In genomic region chr17:28000389-28000788, GRCm38 (mm10) we compare ENCODE assay signal across 10 mouse cellular contexts.
DNase-seq lines count a peak whose midpoint lies in the region; ATAC-seq and TF ChIP-seq lines count a peak whose summit lies in the region.
"Had no signal": no experiment of that assay in that cellular context is flagged by ENCODE, and none has a peak within 500 bp of the region (broad histone marks: within the 10 kb centered on the region; RNA-seq: fewer than 3 reads in every experiment).

No protein-coding gene starts in this region.

- peaks cover 11% of the 10 kb centered on the region for H3K36me3 ChIP-seq in kidney, embryonic 14.5 days (ENCODE audit: control insufficient read depth, insufficient read depth, low read length)
- H3K36me3 ChIP-seq in kidney, embryonic 16.5 days (ENCODE audit: insufficient read depth, low read length), result peaks cover 12% of the 10 kb centered on the region; the same call in 1 of the 2 replicates
- H3K36me3 ChIP-seq in E14TG2a.4 (ENCODE audit: insufficient read depth, low read length), result peaks cover 48% of the 10 kb centered on the region
- H3K36me3 ChIP-seq in ES-E14 (ENCODE audit: control insufficient read depth, insufficient read depth, low read length, poor library complexity, severe bottlenecking), result peaks cover 14% of the 10 kb centered on the region; the same call in 1 of the 2 replicates
- H3K36me3 ChIP-seq in limb, embryonic 10.5 days, result peaks cover 46% of the 10 kb centered on the region
- peaks cover 24% of the 10 kb centered on the region for H3K36me3 ChIP-seq in liver, postnatal 0 days (replicated peaks; ENCODE audit: insufficient read depth, low read length)

- no peaks in the 10 kb centered on the region for H3K9me3 ChIP-seq in kidney, embryonic 14.5 days (ENCODE audit: control insufficient read depth, low read length)
- no peaks in the 10 kb centered on the region for H3K9me3 ChIP-seq in kidney, embryonic 16.5 days (ENCODE audit: low read length)
- no peaks in the 10 kb centered on the region for H3K9me3 ChIP-seq in E14TG2a.4 (ENCODE audit: low read length)
- no peaks in the 10 kb centered on the region for H3K9me3 ChIP-seq in ES-E14 (ENCODE audit: control insufficient read depth, insufficient read depth, low read depth, low read length)
- H3K9me3 ChIP-seq in limb, embryonic 10.5 days (replicated peaks), result no peaks in the 10 kb centered on the region
- H3K9me3 ChIP-seq in liver, postnatal 0 days (ENCODE audit: low read length), result no peaks in the 10 kb centered on the region

- 39% methylated on average over 4 of the region's 4 CpGs for WGBS in kidney, embryonic 14.5 days
- WGBS in kidney, embryonic 16.5 days, result 54% methylated on average over 4 of the region's 4 CpGs
- WGBS in limb, embryonic 10.5 days, result 85% methylated on average over 4 of the region's 4 CpGs
- WGBS in liver, postnatal 0 days (ENCODE audit: insufficient replicate concordance), result 86% methylated on average over 4 of the region's 4 CpGs

- no peak overlapping the region for H3K4me2 ChIP-seq in kidney, embryonic 14.5 days (replicated peaks; ENCODE audit: low read depth, low read length)
- no peak overlapping the region for H3K4me2 ChIP-seq in kidney, embryonic 16.5 days (replicated peaks; ENCODE audit: low read depth, low read length)
- no peak overlapping the region for H3K4me2 ChIP-seq in liver, postnatal 0 days (ENCODE audit: low read depth, low read length)

- ATAC-seq in kidney, embryonic 14.5 days (ENCODE audit: low FRiP score, low TSS enrichment), result no peak
- no peak for ATAC-seq in kidney, embryonic 16.5 days (ENCODE audit: low FRiP score, low TSS enrichment)
- ATAC-seq in liver, postnatal 0 days, result no peak
- ATAC-seq: forebrain, embryonic 16.5 days had no signal

- DNase-seq in ES-E14 (ENCODE audit: low read depth, low spot score), result no peak
- no peak for DNase-seq in limb, embryonic 10.5 days (ENCODE audit: low spot score)
- no peak for DNase-seq in liver, postnatal 0 days
- DNase-seq in spleen, postnatal 10 days (ENCODE audit: low spot score in 2 of 2), result no peak
- DNase-seq: kidney, postnatal 4 days; lung, adult 18-20 months had no signal

- in situ Hi-C loops in ES-E14 (cut with MboI; ENCODE audit: low sequenced_read_pairs in 2 of 2, unreplicated experiment in 2 of 2), result no loop called here

- H3K4me1 ChIP-seq in kidney, embryonic 14.5 days (ENCODE audit: control insufficient read depth, insufficient read depth, low read length), result peaks cover 11% of the 10 kb centered on the region
- H3K4me1 ChIP-seq in kidney, embryonic 16.5 days (ENCODE audit: insufficient read depth, low read length), result peaks cover 9% of the 10 kb centered on the region
- H3K4me1 ChIP-seq in E14TG2a.4 (replicated peaks; ENCODE audit: low read depth, low read length) (peaks cover 63% of the 10 kb centered on the region), ES-E14 (ENCODE audit: control insufficient read depth in 2 of 2, insufficient read depth in 2 of 2, low read length in 2 of 2, poor library complexity in 1 of 2) (peaks cover 0 to 16% of the 10 kb centered on the region in 2 experiments; a peak in 2 of 4 replicates)
- H3K4me1 ChIP-seq in limb, embryonic 10.5 days, result peaks cover 36% of the 10 kb centered on the region
- no peaks in the 10 kb centered on the region for H3K4me1 ChIP-seq in liver, postnatal 0 days (ENCODE audit: insufficient read depth)

- peak overlapping the region; percentile 28; the same call in 1 of the 2 replicates for H3K9ac ChIP-seq in kidney, embryonic 14.5 days (ENCODE audit: low read depth, low read length)
- no peak overlapping the region for H3K9ac ChIP-seq in kidney, embryonic 16.5 days (replicated peaks; ENCODE audit: low read length)
- no peak overlapping the region; the same call in 1 of the 2 replicates for H3K9ac ChIP-seq in ES-E14 (ENCODE audit: insufficient read depth, low read depth, low read length, poor library complexity, severe bottlenecking)
- H3K9ac ChIP-seq in liver, postnatal 0 days (replicated peaks), result no peak overlapping the region

- no peaks in the 10 kb centered on the region for H3K27me3 ChIP-seq in kidney, embryonic 14.5 days (ENCODE audit: control insufficient read depth, insufficient read depth, low read length)
- H3K27me3 ChIP-seq in kidney, embryonic 16.5 days (ENCODE audit: insufficient read depth, low read length), result no peaks in the 10 kb centered on the region
- H3K27me3 ChIP-seq in E14TG2a.4 (ENCODE audit: insufficient read depth, low read length), result peaks cover 15% of the 10 kb centered on the region
- H3K27me3 ChIP-seq in limb, embryonic 10.5 days (ENCODE audit: low read depth, poor library complexity, severe bottlenecking), result no peaks in the 10 kb centered on the region
- H3K27me3 ChIP-seq in liver, postnatal 0 days (ENCODE audit: insufficient read depth, low read length), result no peaks in the 10 kb centered on the region

- no peak overlapping the region for H3K27ac ChIP-seq in kidney, embryonic 14.5 days (ENCODE audit: low read depth, low read length)
- H3K27ac ChIP-seq in kidney, embryonic 16.5 days (ENCODE audit: low read length), result no peak overlapping the region
- H3K27ac ChIP-seq in ES-E14 (ENCODE audit: insufficient read depth, low read depth, low read length, poor library complexity, severe bottlenecking), result peak overlapping the region; percentile 60; the same call in 1 of the 2 replicates
- H3K27ac ChIP-seq in limb, embryonic 10.5 days, result peak overlapping the region; percentile 74; the same call in 1 of the 2 replicates
- no peak overlapping the region for H3K27ac ChIP-seq in liver, postnatal 0 days (ENCODE audit: low read depth)

- no peak overlapping the region for H3K4me3 ChIP-seq in kidney, embryonic 14.5 days (ENCODE audit: low read length)
- H3K4me3 ChIP-seq in kidney, embryonic 16.5 days (ENCODE audit: low read length), result no peak overlapping the region
- peak overlapping the region; percentile 50 for H3K4me3 ChIP-seq in E14TG2a.4 (replicated peaks; ENCODE audit: low read length)
- H3K4me3 ChIP-seq in ES-E14 (ENCODE audit: insufficient read depth in 1 of 2, low read depth in 1 of 2, low read length in 2 of 2, poor library complexity in 1 of 2, severe bottlenecking in 1 of 2), result no peak overlapping the region
- H3K4me3 ChIP-seq in limb, embryonic 10.5 days, result no peak overlapping the region
- no peak overlapping the region for H3K4me3 ChIP-seq in liver, postnatal 0 days (ENCODE audit: low read depth, low read length)

- TF ChIP-seq EP300 in liver, postnatal 0 days (IDR thresholded peaks at IDR 0.05; ENCODE audit: low read depth), result no peak

- TF ChIP-seq CTCF in E14TG2a.4 (conservative IDR thresholded peaks at IDR 0.05; ENCODE audit: low read length), result no peak
- no peak for TF ChIP-seq CTCF in liver, postnatal 0 days (IDR thresholded peaks at IDR 0.05; ENCODE audit: low read depth)

TF ChIP-seq in ES-E14, 5 proteins besides CTCF, POLR2A, EP300 and RAD21:
- TF ChIP-seq MAFK (IDR thresholded peaks at IDR 0.05; ENCODE audit: insufficient read depth, low read depth, low read length) (no peak), ZC3H11A (IDR thresholded peaks at IDR 0.05; ENCODE audit: borderline replicate concordance, low read depth, low read length) (no peak), HCFC1 (IDR thresholded peaks at IDR 0.05; ENCODE audit: borderline replicate concordance, insufficient read depth, low read length) (no peak), ZNF384 (IDR thresholded peaks at IDR 0.05; ENCODE audit: low read depth, low read length) (no peak), CHD2 (IDR thresholded peaks at IDR 0.05; ENCODE audit: low read depth, low read length) (no peak)

Comparison
In these comparisons a context has a peak if more than half of its experiments do, and no peak if none do; other contexts are left out.
1. H3K27ac ChIP-seq: peak in ES-E14 (single experiment) and limb, embryonic 10.5 days (single experiment); none in kidney, embryonic 14.5 days (single experiment), kidney, embryonic 16.5 days (single experiment) and liver, postnatal 0 days (single experiment).